Mouse (Mus musculus): Measurements from ENCODE around the gene Wsb2. TPM values are rescaled to one million over a fixed set of nuclear protein-coding genes. Genes with fewer than 3 reads are reported as not detected.
A peak's percentile ranks its signal among the peaks of the same experiment; 100 is the strongest.
"Not testable (repeated sequence)": the region's sequence is repeated elsewhere in the genome, so short reads cannot be mapped to it uniquely, and the experiment has no call there.

Gene Wsb2
- polyA plus RNA-seq, 1 experiment from 2014 or later, result 32.3 TPM

- Histone ChIP-seq H3K4me2 (ENCODE audit: low read depth, low read length) (no peak overlapping the region), H3K4me3 (ENCODE audit: low read depth, low read length) (no peak overlapping the region), H3K9me3 (ENCODE audit: low read length) (no peaks in the 10 kb centered on the region; the same call in 1 of the 2 replicates), H3K36me3 (replicated peaks; ENCODE audit: insufficient read depth, low read length) (no peaks in the 10 kb centered on the region), H3K27ac (ENCODE audit: low read depth) (no peak overlapping the region), H3K4me1 (ENCODE audit: insufficient read depth) (no peaks in the 10 kb centered on the region; the same call in 1 of the 2 replicates), H3K27me3 (ENCODE audit: insufficient read depth, low read length) (no peaks in the 10 kb centered on the region), H3K9ac (replicated peaks) (no peak overlapping the region)
- ATAC-seq, result no peak
- no peak for DNase-seq
- WGBS (ENCODE audit: insufficient replicate concordance), result 71% methylated on average over 4 of the region's 5 CpGs
- TF ChIP-seq CTCF (IDR thresholded peaks at IDR 0.05; ENCODE audit: low read depth) (no peak), EP300 (IDR thresholded peaks at IDR 0.05; ENCODE audit: low read depth) (no peak)
These were observed 41.0 kb downstream of the Wsb2 start for GRCm38 (mm10) chr5:117398007-117398550.

GRCm38 (mm10) chr5:117399281-117399680 is 42.2 kb downstream of the Wsb2 start:
- no peaks in the 10 kb centered on the region for H3K9me3 ChIP-seq (ENCODE audit: low read length)
- 77% methylated on average over 9 of the region's 9 CpGs for WGBS (ENCODE audit: insufficient replicate concordance)

DNA sequence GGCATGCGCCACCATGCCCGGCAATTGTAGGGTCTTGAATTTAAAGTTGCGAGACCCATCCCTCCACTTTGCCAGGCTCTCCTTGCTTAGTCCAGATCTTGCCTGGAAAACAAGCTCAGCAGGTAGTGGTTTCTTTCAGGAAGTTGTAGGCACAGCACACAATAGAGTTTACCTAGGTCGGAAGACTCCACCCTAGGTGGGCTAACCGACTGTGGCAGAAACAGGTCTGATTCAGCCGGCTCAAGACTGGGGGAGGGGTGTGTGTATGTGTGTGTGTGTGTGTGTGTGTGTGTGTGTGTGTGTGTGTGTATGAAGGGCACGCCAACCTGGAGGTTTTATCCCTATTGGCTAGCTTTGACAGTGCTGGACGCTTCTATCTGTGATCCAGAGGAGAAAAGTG is 46.5 kb downstream of the Wsb2 start:
- 74% methylated on average over 8 of the region's 8 CpGs for WGBS (ENCODE audit: insufficient replicate concordance)
- Histone ChIP-seq H3K27me3 (ENCODE audit: insufficient read depth, low read length) (no peaks in the 10 kb centered on the region), H3K9ac (replicated peaks) (no peak overlapping the region), H3K27ac (ENCODE audit: low read depth) (no peak overlapping the region), H3K9me3 (ENCODE audit: low read length) (no peaks in the 10 kb centered on the region), H3K4me1 (ENCODE audit: insufficient read depth) (no peaks in the 10 kb centered on the region), H3K4me2 (ENCODE audit: low read depth, low read length) (no peak overlapping the region), H3K4me3 (ENCODE audit: low read depth, low read length) (no peak overlapping the region), H3K36me3 (replicated peaks; ENCODE audit: insufficient read depth, low read length) (no peaks in the 10 kb centered on the region)
- ATAC-seq, result no peak
- no peak for TF ChIP-seq EP300 (IDR thresholded peaks at IDR 0.05; ENCODE audit: low read depth)
- no peak for TF ChIP-seq CTCF (IDR thresholded peaks at IDR 0.05; ENCODE audit: low read depth)
- no peak for DNase-seq

More at GRCm38 (mm10) chr5:117399281-117399680, 42.2 kb downstream of the Wsb2 start:
- no peak for TF ChIP-seq CTCF (IDR thresholded peaks at IDR 0.05; ENCODE audit: low read depth)
- TF ChIP-seq EP300 (IDR thresholded peaks at IDR 0.05; ENCODE audit: low read depth), result no peak
- Histone ChIP-seq H3K9ac (replicated peaks) (no peak overlapping the region), H3K4me3 (ENCODE audit: low read depth, low read length) (no peak overlapping the region), H3K36me3 (replicated peaks; ENCODE audit: insufficient read depth, low read length) (no peaks in the 10 kb centered on the region), H3K4me1 (ENCODE audit: insufficient read depth) (no peaks in the 10 kb centered on the region; the same call in 1 of the 2 replicates), H3K27me3 (ENCODE audit: insufficient read depth, low read length) (no peaks in the 10 kb centered on the region), H3K4me2 (ENCODE audit: low read depth, low read length) (no peak overlapping the region), H3K27ac (ENCODE audit: low read depth) (no peak overlapping the region)
- ATAC-seq (no peak), DNase-seq (no peak)

GRCm38 (mm10) chr5:117404671-117405070 is 47.6 kb downstream of the Wsb2 start:
- H3K9ac ChIP-seq (replicated peaks); H3K4me2 ChIP-seq (ENCODE audit: low read depth, low read length); H3K9me3 ChIP-seq (ENCODE audit: low read length); ATAC-seq; H3K4me3 ChIP-seq (ENCODE audit: low read depth, low read length); H3K36me3 ChIP-seq (replicated peaks; ENCODE audit: insufficient read depth, low read length); H3K4me1 ChIP-seq (ENCODE audit: insufficient read depth); H3K27ac ChIP-seq (ENCODE audit: low read depth); H3K27me3 ChIP-seq (ENCODE audit: insufficient read depth, low read length); DNase-seq: not testable (repeated sequence)
- 89% methylated on average over 2 of the region's 2 CpGs for WGBS (ENCODE audit: insufficient replicate concordance)

GRCm38 (mm10) chr5:117408216-117408615 is 51.1 kb downstream of the Wsb2 start:
- Histone ChIP-seq H3K4me3 (ENCODE audit: low read depth, low read length) (no peak overlapping the region), H3K27ac (ENCODE audit: low read depth) (no peak overlapping the region), H3K4me1 (ENCODE audit: insufficient read depth) (no peaks in the 10 kb centered on the region), H3K27me3 (ENCODE audit: insufficient read depth, low read length) (peaks cover 21% of the 10 kb centered on the region), H3K9me3 (ENCODE audit: low read length) (no peaks in the 10 kb centered on the region), H3K36me3 (replicated peaks; ENCODE audit: insufficient read depth, low read length) (no peaks in the 10 kb centered on the region), H3K4me2 (ENCODE audit: low read depth, low read length) (no peak overlapping the region), H3K9ac (replicated peaks) (no peak overlapping the region)
- peak; percentile 50 for DNase-seq
- TF ChIP-seq CTCF (IDR thresholded peaks at IDR 0.05; ENCODE audit: low read depth) (peak; percentile 71), EP300 (IDR thresholded peaks at IDR 0.05; ENCODE audit: low read depth) (no peak)
- WGBS (ENCODE audit: insufficient replicate concordance), result 61% methylated on average over 4 of the region's 4 CpGs
- no peak for ATAC-seq

DNA sequence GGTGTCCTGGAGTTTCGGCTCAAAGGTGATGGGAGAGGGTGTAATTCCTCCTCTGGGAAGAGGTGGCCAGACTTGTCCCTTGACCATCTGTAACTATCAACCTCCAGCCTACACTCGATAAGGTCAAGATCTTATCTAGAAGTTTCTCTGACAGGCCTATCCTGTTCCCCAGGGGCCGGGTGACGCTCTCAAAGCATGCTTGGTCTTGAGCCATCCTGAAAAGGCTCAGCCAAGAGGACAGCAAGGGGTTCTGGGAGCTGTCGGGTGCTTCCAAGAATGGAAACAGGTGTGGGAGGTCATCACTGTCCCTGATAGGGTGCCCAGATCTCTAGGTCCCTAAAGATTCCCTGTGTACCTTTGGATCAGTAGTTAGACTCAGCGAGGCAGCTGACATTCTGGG is 52.3 kb downstream of the Wsb2 start:
- no peak for DNase-seq
- Histone ChIP-seq H3K36me3 (replicated peaks; ENCODE audit: insufficient read depth, low read length) (no peaks in the 10 kb centered on the region), H3K9me3 (ENCODE audit: low read length) (no peaks in the 10 kb centered on the region), H3K9ac (replicated peaks) (no peak overlapping the region), H3K4me3 (ENCODE audit: low read depth, low read length) (no peak overlapping the region), H3K27me3 (ENCODE audit: insufficient read depth, low read length) (peaks cover 33% of the 10 kb centered on the region), H3K4me1 (ENCODE audit: insufficient read depth) (peaks cover 4% of the 10 kb centered on the region; the same call in 1 of the 2 replicates), H3K27ac (ENCODE audit: low read depth) (no peak overlapping the region), H3K4me2 (ENCODE audit: low read depth, low read length) (no peak overlapping the region)
- no peak for TF ChIP-seq CTCF (IDR thresholded peaks at IDR 0.05; ENCODE audit: low read depth)
- no peak for TF ChIP-seq EP300 (IDR thresholded peaks at IDR 0.05; ENCODE audit: low read depth)
- ATAC-seq, result no peak
- 53% methylated on average over 6 of the region's 6 CpGs for WGBS (ENCODE audit: insufficient replicate concordance)
